Mouse (Mus musculus) cerebellum, adult 9-10 months (tissue): ENCODE measurements at regions not wholly inside any gene's neighbourhood (a gene's known extent, or its start where the extent isn't known, plus 50 kb on each side); places are given as distances from the start of the nearest gene placed in this dataset.
A peak's percentile ranks its signal among the peaks of the same experiment; 100 is the strongest.

Experiments
- DNase-seq: peaks from one replicate; pipeline ENCODE4 v3.0.0; 2022

- no peak for DNase-seq
Measured at GRCm38 (mm10) chr17:45341573-45341972, 92.0 kb downstream of the Cdc5l start.

- no peak for DNase-seq
Measured at GRCm38 (mm10) chr17:45340851-45341250, 92.7 kb downstream of the Cdc5l start.

GRCm38 (mm10) chr17:45339226-45339625, 94.3 kb downstream of the Cdc5l start:
- no peak for DNase-seq

GRCm38 (mm10) chr17:45338086-45338485, 95.5 kb downstream of the Cdc5l start:
- no peak for DNase-seq

- no peak for DNase-seq
Measured at GRCm38 (mm10) chr17:45335586-45336151, 97.9 kb downstream of the Cdc5l start.

GRCm38 (mm10) chr17:45334732-45335381, 98.7 kb downstream of the Cdc5l start:
- DNase-seq: no peak

GRCm38 (mm10) chr17:45332321-45332720, 101.2 kb downstream of the Cdc5l start:
- no peak for DNase-seq

- DNase-seq: no peak
Measured at GRCm38 (mm10) chr17:45329241-45329640, 104.3 kb downstream of the Cdc5l start.

- no peak for DNase-seq
Measured at GRCm38 (mm10) chr17:45326726-45327125, 106.8 kb downstream of the Cdc5l start.

GRCm38 (mm10) chr17:45326173-45326572, 107.4 kb downstream of the Cdc5l start:
- no peak for DNase-seq

GRCm38 (mm10) chr17:45322842-45323241, 110.7 kb downstream of the Cdc5l start:
- no peak for DNase-seq

GRCm38 (mm10) chr17:45320074-45320473, 113.5 kb downstream of the Cdc5l start:
- DNase-seq: no peak

- no peak for DNase-seq
Measured at GRCm38 (mm10) chr17:45318211-45319076, 115.1 kb downstream of the Cdc5l start.

GRCm38 (mm10) chr17:45312510-45313266, 120.8 kb downstream of the Cdc5l start:
- peak; percentile 85 for DNase-seq

- no peak for DNase-seq
Measured at GRCm38 (mm10) chr17:45306506-45306905, 127.0 kb downstream of the Cdc5l start.

- DNase-seq: no peak
Measured at GRCm38 (mm10) chr17:45303183-45303582, 130.4 kb downstream of the Cdc5l start.

GRCm38 (mm10) chr17:45298355-45298754, 135.2 kb downstream of the Cdc5l start:
- DNase-seq: no peak

- DNase-seq: no peak
Measured at GRCm38 (mm10) chr17:45297860-45298259, 135.7 kb downstream of the Cdc5l start.

- DNase-seq: no peak
Measured at GRCm38 (mm10) chr17:45296363-45296762, 137.2 kb downstream of the Cdc5l start.

- no peak for DNase-seq
Measured at GRCm38 (mm10) chr17:45294886-45295285, 138.7 kb downstream of the Cdc5l start.

- DNase-seq: no peak
Measured at GRCm38 (mm10) chr17:45294256-45294865, 139.2 kb downstream of the Cdc5l start.

- DNase-seq: no peak
Measured at GRCm38 (mm10) chr17:45292883-45293282, 140.7 kb downstream of the Cdc5l start.

- no peak for DNase-seq
Measured at GRCm38 (mm10) chr17:45291052-45291451, 142.5 kb downstream of the Cdc5l start.
